Mouse (Mus musculus) kidney, postnatal 36 days (tissue): ENCODE measurements around the gene Mzt1.

Source experiments
- DNase-seq, 2 experiments: peaks; one replicate each; pipeline ENCODE4 v3.0.0; 2021 to 2022; ENCODE audit warnings: mixed read lengths in 2 of 2

The Mzt1 gene

DNA sequence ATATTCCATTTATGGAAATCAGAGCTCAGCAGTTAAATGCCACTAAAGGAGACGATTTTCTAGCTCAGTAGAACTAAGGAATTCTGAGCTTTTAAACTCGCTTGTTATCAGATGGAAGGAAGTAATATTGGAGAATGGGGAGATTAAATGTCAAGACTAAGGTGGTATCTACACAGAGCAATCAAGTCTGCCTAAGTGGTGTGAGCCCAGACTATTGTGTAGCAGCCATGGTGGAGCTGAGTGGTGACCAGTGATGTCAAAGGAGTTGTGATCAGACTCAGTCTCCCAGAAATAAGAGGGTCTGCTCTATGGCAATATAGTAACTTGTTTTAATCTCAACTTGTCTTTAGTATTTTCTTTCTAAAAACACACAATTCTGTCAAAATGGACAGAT, 35.0 kb downstream of the Mzt1 start:
- no peak for DNase-seq

DNA sequence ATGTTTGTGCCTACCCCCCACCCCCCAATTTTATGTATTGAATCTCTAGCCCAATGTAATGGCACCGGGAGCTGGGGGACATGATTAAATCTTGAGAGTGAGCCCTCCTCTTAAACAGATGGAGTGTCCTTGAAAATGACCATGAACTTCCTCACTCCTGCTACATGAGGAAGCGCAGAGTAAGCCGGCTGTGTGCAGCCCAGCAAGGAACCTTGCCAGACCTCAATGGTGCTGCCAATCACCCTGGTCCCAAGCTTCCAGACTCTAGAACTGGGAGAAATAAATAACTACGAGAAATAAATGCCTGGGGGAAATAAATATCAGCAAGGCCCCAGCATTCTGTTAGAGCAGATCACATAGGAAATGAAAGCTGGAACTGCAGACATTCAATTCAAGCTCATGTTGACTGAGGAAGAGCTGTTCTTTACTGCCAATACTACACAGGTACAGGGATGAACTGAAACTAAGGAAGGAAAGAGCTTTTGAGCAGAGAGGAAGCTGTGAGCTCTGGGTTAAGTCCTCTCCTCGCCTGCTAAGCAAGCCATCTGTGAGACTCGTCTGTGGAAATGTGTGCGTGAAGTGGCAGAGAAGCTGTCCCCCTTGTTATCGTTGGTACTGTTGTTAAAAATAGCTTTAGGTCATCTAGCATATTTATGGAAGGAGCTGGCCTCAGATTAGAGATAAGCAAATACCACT, 35.6 kb downstream of the Mzt1 start:
- peak in 1 of 2 experiments; percentile 5 for DNase-seq

DNA sequence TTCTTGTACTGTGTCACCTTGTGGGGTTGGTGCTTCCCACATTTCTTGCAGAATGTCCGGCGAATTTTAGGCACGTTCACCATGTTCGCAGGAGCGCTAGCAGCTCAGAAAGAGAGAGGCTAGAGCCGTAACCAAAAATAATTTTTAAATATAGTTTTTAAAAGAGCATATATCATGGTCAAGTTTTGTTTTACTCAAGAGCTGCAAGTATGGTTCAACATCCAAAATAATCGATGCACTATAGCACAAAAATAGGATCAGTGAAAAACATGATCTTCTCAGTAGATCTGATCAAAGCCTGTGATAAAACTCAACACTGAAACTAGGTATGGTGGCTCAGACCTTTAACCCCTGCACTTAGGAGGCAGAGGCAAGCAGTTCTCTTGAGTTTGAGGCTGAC, 51.7 kb downstream of the Mzt1 start, which contains the start of gene Rpl36a-ps1:
Gene Rpl36a-ps1 (minus strand): TSS at position 101 of the 400 bp plus-strand sequence.
- no peak for DNase-seq

DNA sequence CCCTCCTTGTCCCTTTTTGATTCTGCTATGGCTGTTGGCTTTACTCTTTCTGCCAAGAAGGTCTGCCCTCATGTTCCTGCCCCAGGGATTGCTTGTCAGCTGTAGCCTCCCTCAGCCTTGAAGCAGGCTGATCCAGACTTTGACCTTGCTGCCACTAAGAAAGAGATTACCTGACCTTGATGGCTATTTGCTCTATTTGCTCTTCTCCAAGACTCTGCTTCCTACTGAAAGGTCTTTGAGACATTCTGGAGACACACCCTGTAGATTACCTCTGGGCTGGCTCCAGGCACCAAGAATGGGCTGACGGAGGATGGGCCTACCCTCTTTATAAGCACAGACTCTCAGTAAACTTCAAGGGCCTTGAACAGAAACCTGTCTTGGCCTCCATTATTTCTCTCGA, 53.5 kb downstream of the Mzt1 start:
- no peak for DNase-seq

DNA sequence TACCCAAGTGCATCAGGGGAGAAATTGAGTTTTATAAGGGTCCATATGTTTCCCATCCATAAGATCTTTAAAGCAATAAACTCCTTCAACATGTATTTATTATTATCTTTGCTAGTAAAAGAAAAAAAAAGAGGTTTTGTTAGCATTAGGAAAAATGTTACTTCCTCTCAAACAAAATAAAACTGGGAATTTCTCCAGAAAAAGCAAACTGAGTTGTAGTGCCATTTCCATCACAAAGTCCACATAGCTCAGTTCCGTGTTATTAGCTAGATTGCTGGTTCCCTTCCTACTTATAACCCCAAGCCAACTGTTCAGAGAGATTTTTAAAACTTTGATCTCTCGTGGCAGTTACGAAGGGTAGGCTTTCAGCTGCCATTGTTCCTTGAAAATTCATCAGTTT, 55.3 kb downstream of the Mzt1 start:
- no peak for DNase-seq

DNA sequence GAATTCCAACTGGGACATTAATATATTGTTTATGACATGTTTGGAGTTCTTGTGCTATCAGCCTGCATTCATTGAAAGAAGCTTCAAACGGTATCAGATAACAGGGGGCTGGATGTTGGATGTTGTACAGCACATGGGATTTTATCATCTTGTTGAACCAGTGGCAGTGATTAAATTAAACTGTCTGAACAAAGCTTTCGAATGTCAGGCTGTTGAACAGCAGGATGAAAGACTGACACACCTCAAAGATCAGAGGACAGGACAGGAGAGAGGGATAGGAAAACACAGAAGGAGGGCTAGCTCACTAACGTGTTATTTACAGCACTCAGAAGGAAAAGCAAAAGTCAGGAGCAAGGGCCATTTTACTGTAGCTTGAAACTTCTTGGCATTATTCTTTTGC, 56.1 kb downstream of the Mzt1 start:
- DNase-seq, result no peak
